Mouse (Mus musculus): ENCODE results near the gene Fam126a. TPM values are rescaled to one million over a fixed set of nuclear protein-coding genes. Genes with fewer than 3 reads are reported as not detected.

Fam126a gene
- polyA plus RNA-seq, 1 experiment, result 9.5 TPM

DNA sequence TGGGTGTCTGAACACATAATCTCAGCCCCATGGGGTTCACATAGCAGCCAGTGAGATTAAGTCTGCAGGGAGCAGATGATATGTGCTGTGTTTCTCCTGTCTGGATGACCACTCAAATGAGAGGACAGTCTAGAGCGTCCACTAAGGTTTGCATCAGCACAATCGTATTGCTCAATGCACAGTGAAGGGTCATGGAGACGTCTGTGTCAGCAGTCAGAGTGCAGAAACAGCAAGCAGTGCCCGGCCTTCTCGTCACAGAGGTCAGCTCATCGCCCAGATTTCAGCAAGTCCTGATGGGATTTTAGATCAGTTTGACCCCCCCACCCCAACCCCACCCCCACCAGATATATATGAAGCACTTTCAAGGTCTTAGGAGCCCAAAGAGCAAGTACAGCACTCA, 38.5 kb upstream of the Fam126a start:
- H3K4me3 ChIP-seq (ENCODE audit: low read depth, low read length), result no peak overlapping the region
- no peak overlapping the region for H3K9ac ChIP-seq (ENCODE audit: low read depth, poor library complexity, severe bottlenecking)
- H3K27ac ChIP-seq (ENCODE audit: insufficient read depth, low read length), result no peak overlapping the region
- no peak for TF ChIP-seq EP300 (IDR thresholded peaks at IDR 0.05; ENCODE audit: insufficient read depth, low read depth, low read length)
- TF ChIP-seq CTCF (IDR thresholded peaks at IDR 0.05; ENCODE audit: low read depth, low read length), result no peak
- no peak for TF ChIP-seq POLR2A (IDR thresholded peaks at IDR 0.05; ENCODE audit: insufficient read depth, low read length)
- H3K9me3 ChIP-seq (replicated peaks; ENCODE audit: control insufficient read depth, insufficient read depth, low read length, poor library complexity, severe bottlenecking), result no peaks in the 10 kb centered on the region
- no peaks in the 10 kb centered on the region for H3K4me1 ChIP-seq (ENCODE audit: control insufficient read depth, insufficient read depth, low read length)
- no peaks in the 10 kb centered on the region for H3K27me3 ChIP-seq (ENCODE audit: control insufficient read depth, insufficient read depth, low read length, poor library complexity, severe bottlenecking)
- H3K36me3 ChIP-seq (ENCODE audit: control insufficient read depth, insufficient read depth, low read length, poor library complexity, severe bottlenecking), result no peaks in the 10 kb centered on the region

DNA sequence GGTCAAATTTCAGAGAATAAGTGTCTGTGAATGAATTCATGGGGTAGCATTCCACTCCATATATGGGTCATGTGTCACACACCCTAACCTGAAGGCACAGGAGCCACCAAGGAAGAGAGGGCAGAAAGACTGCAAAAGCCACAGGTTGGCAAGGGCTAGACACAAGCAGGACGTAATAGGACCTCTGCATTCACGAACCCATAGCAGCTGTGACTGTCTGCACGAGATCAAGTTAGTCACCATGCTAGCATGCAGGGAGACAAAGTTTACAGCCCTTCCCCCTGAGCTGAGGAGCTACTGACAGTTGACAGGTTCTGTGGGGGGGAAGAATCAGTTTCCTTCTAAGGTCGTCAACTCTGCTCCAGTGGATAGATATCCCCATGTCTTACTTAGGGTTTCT, 33.1 kb upstream of the Fam126a start:
- Histone ChIP-seq H3K27ac (ENCODE audit: insufficient read depth, low read length) (no peak overlapping the region), H3K4me1 (ENCODE audit: control insufficient read depth, insufficient read depth, low read length) (no peaks in the 10 kb centered on the region), H3K9ac (ENCODE audit: low read depth, poor library complexity, severe bottlenecking) (no peak overlapping the region), H3K36me3 (ENCODE audit: control insufficient read depth, insufficient read depth, low read length, poor library complexity, severe bottlenecking) (no peaks in the 10 kb centered on the region), H3K4me3 (ENCODE audit: low read depth, low read length) (no peak overlapping the region), H3K27me3 (ENCODE audit: control insufficient read depth, insufficient read depth, low read length, poor library complexity, severe bottlenecking) (no peaks in the 10 kb centered on the region), H3K9me3 (replicated peaks; ENCODE audit: control insufficient read depth, insufficient read depth, low read length, poor library complexity, severe bottlenecking) (no peaks in the 10 kb centered on the region)
- TF ChIP-seq EP300 (IDR thresholded peaks at IDR 0.05; ENCODE audit: insufficient read depth, low read depth, low read length) (no peak), CTCF (IDR thresholded peaks at IDR 0.05; ENCODE audit: low read depth, low read length) (no peak), POLR2A (IDR thresholded peaks at IDR 0.05; ENCODE audit: insufficient read depth, low read length) (no peak)

DNA sequence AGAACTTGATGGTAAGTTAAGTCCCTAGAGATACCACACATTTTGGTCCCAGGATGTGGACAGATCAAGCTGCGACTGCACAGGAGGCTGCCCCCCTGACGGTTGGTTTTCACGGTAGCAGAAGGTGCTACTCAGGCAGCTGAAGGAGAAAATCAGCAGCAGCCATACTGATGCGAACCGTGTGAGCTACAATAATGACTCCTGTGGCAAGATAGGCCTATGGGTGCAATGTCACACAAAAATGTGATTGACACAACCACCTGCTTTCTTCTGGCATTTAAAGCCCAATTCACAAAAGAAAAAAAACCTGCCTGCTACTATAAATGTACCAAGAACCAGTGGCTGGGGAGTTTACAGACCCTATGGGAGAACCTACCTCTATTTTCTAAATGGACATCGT, 32.5 kb upstream of the Fam126a start:
- H3K27me3 ChIP-seq (ENCODE audit: control insufficient read depth, insufficient read depth, low read length, poor library complexity, severe bottlenecking), result no peaks in the 10 kb centered on the region
- H3K36me3 ChIP-seq (ENCODE audit: control insufficient read depth, insufficient read depth, low read length, poor library complexity, severe bottlenecking), result no peaks in the 10 kb centered on the region
- H3K9me3 ChIP-seq (replicated peaks; ENCODE audit: control insufficient read depth, insufficient read depth, low read length, poor library complexity, severe bottlenecking), result no peaks in the 10 kb centered on the region
- no peak overlapping the region for H3K4me3 ChIP-seq (ENCODE audit: low read depth, low read length)
- TF ChIP-seq CTCF (IDR thresholded peaks at IDR 0.05; ENCODE audit: low read depth, low read length), result no peak
- no peak for TF ChIP-seq POLR2A (IDR thresholded peaks at IDR 0.05; ENCODE audit: insufficient read depth, low read length)
- H3K9ac ChIP-seq (ENCODE audit: low read depth, poor library complexity, severe bottlenecking), result no peak overlapping the region
- H3K27ac ChIP-seq (ENCODE audit: insufficient read depth, low read length), result no peak overlapping the region
- H3K4me1 ChIP-seq (ENCODE audit: control insufficient read depth, insufficient read depth, low read length), result no peaks in the 10 kb centered on the region

DNA sequence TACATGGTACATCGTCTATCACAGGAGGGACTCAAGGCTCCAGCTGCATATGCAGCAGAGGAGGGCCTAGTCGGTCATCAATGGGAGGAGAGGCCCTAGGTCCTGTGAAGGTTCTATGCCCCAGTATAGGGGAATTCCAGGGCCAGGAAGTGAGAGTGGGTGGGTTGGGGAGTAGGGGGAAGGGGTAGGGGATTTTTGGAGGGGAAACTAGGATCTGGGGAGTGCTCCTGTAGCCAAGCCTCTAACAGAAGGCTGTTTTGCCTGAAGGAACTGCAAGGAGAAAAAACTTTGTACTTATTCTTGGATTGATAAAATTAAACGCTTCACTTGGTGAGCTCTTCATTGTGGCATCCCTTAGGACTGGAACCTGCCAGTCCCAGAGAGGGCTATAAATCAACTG, 30.5 kb upstream of the Fam126a start:
- H3K9ac ChIP-seq (ENCODE audit: low read depth, poor library complexity, severe bottlenecking), result no peak overlapping the region
- H3K9me3 ChIP-seq (replicated peaks; ENCODE audit: control insufficient read depth, insufficient read depth, low read length, poor library complexity, severe bottlenecking), result no peaks in the 10 kb centered on the region
- H3K27ac ChIP-seq (ENCODE audit: insufficient read depth, low read length), result no peak overlapping the region
- no peak overlapping the region for H3K4me3 ChIP-seq (ENCODE audit: low read depth, low read length)
- no peaks in the 10 kb centered on the region for H3K36me3 ChIP-seq (ENCODE audit: control insufficient read depth, insufficient read depth, low read length, poor library complexity, severe bottlenecking)
- H3K4me1 ChIP-seq (ENCODE audit: control insufficient read depth, insufficient read depth, low read length), result no peaks in the 10 kb centered on the region
- TF ChIP-seq EP300 (IDR thresholded peaks at IDR 0.05; ENCODE audit: insufficient read depth, low read depth, low read length) (no peak), POLR2A (IDR thresholded peaks at IDR 0.05; ENCODE audit: insufficient read depth, low read length) (no peak), CTCF (IDR thresholded peaks at IDR 0.05; ENCODE audit: low read depth, low read length) (no peak)
- no peaks in the 10 kb centered on the region for H3K27me3 ChIP-seq (ENCODE audit: control insufficient read depth, insufficient read depth, low read length, poor library complexity, severe bottlenecking)

DNA sequence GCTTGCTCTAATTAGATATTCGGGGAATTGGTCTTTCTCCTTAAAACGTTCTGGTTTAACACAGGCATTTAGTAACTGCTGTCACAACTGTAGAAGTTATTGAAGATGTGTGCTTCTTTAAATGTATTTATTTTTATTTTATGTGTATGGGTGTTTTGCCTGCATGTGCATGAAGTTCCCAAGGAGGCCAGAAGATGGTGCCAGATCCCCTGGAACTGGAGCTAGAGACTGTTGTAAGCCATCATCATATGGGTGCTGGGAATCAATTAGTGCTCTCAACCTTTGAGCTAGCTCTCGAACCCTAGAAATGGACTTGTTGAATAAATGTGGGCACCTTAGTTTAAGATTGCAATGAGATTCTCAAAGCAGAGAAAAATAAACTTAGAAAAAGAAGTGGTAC, 27.1 kb upstream of the Fam126a start:
- H3K4me3 ChIP-seq (ENCODE audit: low read depth, low read length), result no peak overlapping the region
- H3K9me3 ChIP-seq (replicated peaks; ENCODE audit: control insufficient read depth, insufficient read depth, low read length, poor library complexity, severe bottlenecking), result no peaks in the 10 kb centered on the region
- no peaks in the 10 kb centered on the region; the same call in 1 of the 2 replicates for H3K27me3 ChIP-seq (ENCODE audit: control insufficient read depth, insufficient read depth, low read length, poor library complexity, severe bottlenecking)
- H3K27ac ChIP-seq (ENCODE audit: insufficient read depth, low read length), result no peak overlapping the region
- H3K9ac ChIP-seq (ENCODE audit: low read depth, poor library complexity, severe bottlenecking), result no peak overlapping the region
- H3K36me3 ChIP-seq (ENCODE audit: control insufficient read depth, insufficient read depth, low read length, poor library complexity, severe bottlenecking), result no peaks in the 10 kb centered on the region
- no peak for TF ChIP-seq POLR2A (IDR thresholded peaks at IDR 0.05; ENCODE audit: insufficient read depth, low read length)
- peak; percentile 48 for TF ChIP-seq CTCF (IDR thresholded peaks at IDR 0.05; ENCODE audit: low read depth, low read length)
- TF ChIP-seq EP300 (IDR thresholded peaks at IDR 0.05; ENCODE audit: insufficient read depth, low read depth, low read length), result no peak
- H3K4me1 ChIP-seq (ENCODE audit: control insufficient read depth, insufficient read depth, low read length), result no peaks in the 10 kb centered on the region

DNA sequence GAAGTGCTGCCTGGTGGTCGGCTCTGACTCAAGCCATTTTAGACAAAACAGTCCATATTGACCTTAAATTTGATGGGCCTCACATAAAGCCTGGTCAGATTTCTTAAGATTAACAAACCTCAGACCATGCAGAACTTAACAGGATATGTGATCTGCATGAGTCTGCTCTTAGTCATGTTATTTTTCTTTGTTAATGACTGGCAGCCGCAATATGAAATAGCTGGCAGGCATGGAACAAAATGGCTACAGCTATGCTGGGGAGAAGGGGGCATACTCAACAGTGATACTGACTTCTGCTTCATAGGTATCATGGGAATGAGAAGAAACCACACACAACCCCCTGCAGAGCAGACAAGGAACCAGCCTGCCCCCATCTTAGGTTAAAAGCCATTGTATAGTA, 26.4 kb upstream of the Fam126a start:
- no peak overlapping the region for H3K27ac ChIP-seq (ENCODE audit: insufficient read depth, low read length)
- no peaks in the 10 kb centered on the region for H3K9me3 ChIP-seq (replicated peaks; ENCODE audit: control insufficient read depth, insufficient read depth, low read length, poor library complexity, severe bottlenecking)
- no peak overlapping the region for H3K9ac ChIP-seq (ENCODE audit: low read depth, poor library complexity, severe bottlenecking)
- H3K36me3 ChIP-seq (ENCODE audit: control insufficient read depth, insufficient read depth, low read length, poor library complexity, severe bottlenecking), result no peaks in the 10 kb centered on the region
- TF ChIP-seq POLR2A (IDR thresholded peaks at IDR 0.05; ENCODE audit: insufficient read depth, low read length) (no peak), CTCF (IDR thresholded peaks at IDR 0.05; ENCODE audit: low read depth, low read length) (no peak), EP300 (IDR thresholded peaks at IDR 0.05; ENCODE audit: insufficient read depth, low read depth, low read length) (no peak)
- H3K4me1 ChIP-seq (ENCODE audit: control insufficient read depth, insufficient read depth, low read length), result no peaks in the 10 kb centered on the region
- H3K4me3 ChIP-seq (ENCODE audit: low read depth, low read length), result no peak overlapping the region
- H3K27me3 ChIP-seq (ENCODE audit: control insufficient read depth, insufficient read depth, low read length, poor library complexity, severe bottlenecking), result no peaks in the 10 kb centered on the region; the same call in 1 of the 2 replicates
